Mouse (Mus musculus) liver, embryonic 11.5 days (tissue): ENCODE data around the gene Ptp4a2. TPM values are rescaled to one million over a fixed set of nuclear protein-coding genes. Genes with fewer than 3 reads are reported as not detected.
A peak's percentile ranks its signal among the peaks of the same experiment; 100 is the strongest.

Source experiments
- ATAC-seq: fragments of 200-750 bp; cut with Nextera tagmentation; replicated peaks from 2 replicates; pipeline ENCODE4 v1.8.0; 2017; ENCODE audit warnings: moderate number of reproducible peaks, mild to moderate bottlenecking, moderate TSS enrichment, moderate library complexity; ENCODE audit not compliant: low FRiP score
- DNase-seq: peaks from one replicate; pipeline ENCODE4 v3.0.0-alpha.2; 2017; ENCODE audit warnings: low spot score
- H3K27ac ChIP-seq: fragments of 300-500 bp; sonication (generic); 2 replicates; pipeline ENCODE4 v1.5.1; 2014; ENCODE audit warnings: mild to moderate bottlenecking, low read depth, low read length, control low read depth
- H3K27me3 ChIP-seq: fragments of 300-500 bp; sonication (generic); replicated peaks from 2 replicates; pipeline ENCODE4 v1.6.1; 2014; ENCODE audit warnings: low read length, mixed read lengths; ENCODE audit not compliant: control insufficient read depth, insufficient read depth
- H3K36me3 ChIP-seq: fragments of 300-500 bp; sonication (generic); 2 replicates; pipeline ENCODE4 v1.6.1; 2014; ENCODE audit warnings: mild to moderate bottlenecking, low read length, moderate library complexity, mixed read lengths; ENCODE audit not compliant: control insufficient read depth, insufficient read depth
- H3K4me1 ChIP-seq: fragments of 300-500 bp; sonication (generic); replicated peaks from 2 replicates; pipeline ENCODE4 v1.6.1; 2014; ENCODE audit warnings: low read length, mixed read lengths; ENCODE audit not compliant: control insufficient read depth, insufficient read depth
- H3K4me2 ChIP-seq: fragments of 300-500 bp; sonication (generic); 2 replicates; pipeline ENCODE4 v1.6.1; 2014; ENCODE audit warnings: mild to moderate bottlenecking, control low read depth, moderate library complexity
- H3K4me3 ChIP-seq: fragments of 300-500 bp; sonication (generic); 2 replicates; pipeline ENCODE4 v1.5.1; 2014; ENCODE audit warnings: low read depth, low read length, control low read depth
- H3K9ac ChIP-seq: fragments of 300-500 bp; sonication (generic); 2 replicates; pipeline ENCODE4 v1.6.1; 2014; ENCODE audit warnings: low read depth, low read length, control low read depth
- H3K9me3 ChIP-seq: fragments of 300-500 bp; sonication (generic); 2 replicates; pipeline ENCODE4 v1.6.1; 2016; ENCODE audit warnings: low read length, inconsistent platforms, mixed read lengths; ENCODE audit not compliant: control insufficient read depth
- WGBS: fragments of 180-500 bp; shearing (Covaris S2); extraction: QIAGEN DNeasy Blood & Tissue Kit; methylation state at CpG from one replicate; pipeline ENCODE4 v1.1.7; 2014; 5-methylcytosine and 5-hydroxymethylcytosine counted together
- polyA plus RNA-seq: library from polyadenylated mRNA; unstranded; fragments of >200 nt; fragmentation: Nextera tagmentation; extraction: Ambion mirVana; gene quantifications from 2 replicates; pipeline ENCODE4 v1.2.1, GENCODE M21; 2014

Gene Ptp4a2
- polyA plus RNA-seq, 1 experiment from 2014 or later, result 279 TPM

GRCm38 (mm10) chr4:129827611-129828010 is 16.6 kb downstream of the Ptp4a2 start:
- no peak overlapping the region for H3K4me3 ChIP-seq
- H3K9ac ChIP-seq, result no peak overlapping the region
- no peak overlapping the region for H3K27ac ChIP-seq
- DNase-seq (no peak), ATAC-seq (no peak)
- peaks cover 46% of the 10 kb centered on the region for H3K4me1 ChIP-seq
- no peak overlapping the region for H3K4me2 ChIP-seq
- no peaks in the 10 kb centered on the region for H3K27me3 ChIP-seq
- no peaks in the 10 kb centered on the region for H3K36me3 ChIP-seq
- no peaks in the 10 kb centered on the region for H3K9me3 ChIP-seq
- WGBS, result 83% methylated on average over 3 of the region's 3 CpGs

- H3K36me3 ChIP-seq, result no peaks in the 10 kb centered on the region
- no peak overlapping the region for H3K4me2 ChIP-seq
- 68% methylated on average over 3 of the region's 3 CpGs for WGBS
- no peak overlapping the region for H3K27ac ChIP-seq
- no peak overlapping the region for H3K9ac ChIP-seq
- no peak for ATAC-seq
- H3K4me3 ChIP-seq, result no peak overlapping the region
- H3K27me3 ChIP-seq, result no peaks in the 10 kb centered on the region
- H3K4me1 ChIP-seq, result peaks cover 42% of the 10 kb centered on the region
- no peaks in the 10 kb centered on the region for H3K9me3 ChIP-seq
- DNase-seq, result no peak
Measured at GRCm38 (mm10) chr4:129828081-129828480, 17.1 kb downstream of the Ptp4a2 start.

- H3K27ac ChIP-seq, result no peak overlapping the region
- H3K4me2 ChIP-seq, result no peak overlapping the region; the same call in 1 of the 2 replicates
Measured at GRCm38 (mm10) chr4:129829799-129830198, 18.8 kb downstream of the Ptp4a2 start.

DNA sequence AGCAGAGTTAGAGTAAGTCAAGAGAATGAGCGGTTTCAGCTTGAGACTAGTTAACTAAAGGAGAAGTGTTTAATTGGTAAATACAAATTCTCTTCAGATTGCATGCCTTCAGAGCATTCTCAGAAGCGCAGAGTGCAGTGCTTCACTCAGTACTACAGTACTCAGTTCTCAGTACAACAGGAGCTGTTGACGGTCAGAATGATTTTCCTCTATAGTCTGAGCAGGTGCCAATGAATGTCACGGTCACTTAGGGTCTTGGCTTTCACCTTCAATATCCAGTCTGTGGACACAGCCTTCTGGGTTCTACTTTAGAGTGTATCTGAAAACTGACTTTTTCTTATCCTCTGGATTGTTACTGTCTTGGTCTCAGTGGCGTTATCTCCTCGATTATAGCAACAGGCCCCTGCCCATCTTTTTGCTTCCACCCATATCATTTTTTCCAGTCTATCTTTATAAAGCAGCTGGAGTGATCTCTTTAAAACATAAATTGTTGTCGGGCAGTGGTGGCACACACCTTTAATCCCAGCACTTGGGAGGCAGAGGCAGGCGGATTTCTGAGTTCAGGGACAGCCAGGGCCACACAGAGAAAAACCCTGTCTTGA is 19.4 kb downstream of the Ptp4a2 start:
- H3K4me1 ChIP-seq, result peaks cover 36% of the 10 kb centered on the region
- H3K27ac ChIP-seq, result peak overlapping the region; percentile 23; the same call in 1 of the 2 replicates

More at GRCm38 (mm10) chr4:129829799-129830198, 18.8 kb downstream of the Ptp4a2 start:
- no peak overlapping the region for H3K9ac ChIP-seq
- no peaks in the 10 kb centered on the region for H3K9me3 ChIP-seq
- no peak overlapping the region for H3K4me3 ChIP-seq
- H3K4me1 ChIP-seq, result peaks cover 32% of the 10 kb centered on the region
- WGBS, result 55% methylated on average over 1 of the region's 1 CpGs
- DNase-seq (no peak), ATAC-seq (no peak)
- no peaks in the 10 kb centered on the region for H3K27me3 ChIP-seq
- no peaks in the 10 kb centered on the region for H3K36me3 ChIP-seq

GRCm38 (mm10) chr4:129834581-129834980 is 23.6 kb downstream of the Ptp4a2 start:
- WGBS, result 63% methylated on average over 6 of the region's 6 CpGs
- H3K4me1 ChIP-seq, result peaks cover 17% of the 10 kb centered on the region
- no peak overlapping the region for H3K4me2 ChIP-seq
- H3K27ac ChIP-seq, result no peak overlapping the region
- DNase-seq (no peak), ATAC-seq (no peak)
- H3K9ac ChIP-seq, result no peak overlapping the region
- H3K9me3 ChIP-seq, result no peaks in the 10 kb centered on the region
- no peak overlapping the region for H3K4me3 ChIP-seq
- no peaks in the 10 kb centered on the region for H3K27me3 ChIP-seq
- peaks cover 4% of the 10 kb centered on the region for H3K36me3 ChIP-seq

More for the DNA sequence above, 19.4 kb downstream of the Ptp4a2 start:
- no peaks in the 10 kb centered on the region for H3K27me3 ChIP-seq
- H3K4me3 ChIP-seq, result no peak overlapping the region
- H3K4me2 ChIP-seq, result peak overlapping the region; percentile 27; the same call in 1 of the 2 replicates
- DNase-seq (no peak), ATAC-seq (peak; percentile 76)
- H3K9me3 ChIP-seq, result no peaks in the 10 kb centered on the region
- H3K36me3 ChIP-seq, result no peaks in the 10 kb centered on the region
- H3K9ac ChIP-seq, result no peak overlapping the region
- WGBS, result 61% methylated on average over 8 of the region's 8 CpGs

DNA sequence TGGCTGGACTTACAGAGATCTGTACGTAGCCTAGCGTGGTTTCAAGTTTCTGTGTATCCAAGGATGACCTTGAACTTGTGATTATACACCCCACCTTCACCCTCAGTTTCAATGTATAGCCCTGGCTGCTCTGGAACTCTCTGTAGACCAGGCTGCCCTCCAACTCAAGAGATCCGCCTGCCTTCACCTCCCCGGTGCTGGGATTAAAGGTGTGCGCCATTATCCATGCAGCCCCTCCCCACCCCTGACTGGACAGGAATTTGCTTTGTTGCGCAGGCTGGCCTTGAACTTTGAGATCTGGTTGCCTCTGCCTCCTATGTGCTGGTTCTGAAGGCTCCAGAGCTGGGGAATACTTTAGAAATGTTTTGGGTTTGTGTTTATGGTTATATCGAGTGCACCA is 24.3 kb downstream of the Ptp4a2 start:
- ATAC-seq, result no peak
- Histone ChIP-seq H3K36me3 (peaks cover 8% of the 10 kb centered on the region), H3K27ac (no peak overlapping the region), H3K4me3 (no peak overlapping the region), H3K4me2 (no peak overlapping the region), H3K9me3 (no peaks in the 10 kb centered on the region), H3K27me3 (no peaks in the 10 kb centered on the region), H3K4me1 (peaks cover 10% of the 10 kb centered on the region), H3K9ac (no peak overlapping the region)
- WGBS, result 87% methylated on average over 7 of the region's 7 CpGs
- no peak for DNase-seq

GRCm38 (mm10) chr4:129839866-129840555 is 29.0 kb downstream of the Ptp4a2 start:
- WGBS, result 77% methylated on average over 7 of the region's 7 CpGs
- H3K27me3 ChIP-seq, result no peaks in the 10 kb centered on the region
- H3K9me3 ChIP-seq, result no peaks in the 10 kb centered on the region
- no peak overlapping the region for H3K4me2 ChIP-seq
- H3K9ac ChIP-seq, result no peak overlapping the region
- no peak overlapping the region for H3K4me3 ChIP-seq
- H3K36me3 ChIP-seq, result peaks cover 26% of the 10 kb centered on the region
- peaks cover 4% of the 10 kb centered on the region; the same call in 1 of the 2 replicates for H3K4me1 ChIP-seq
- DNase-seq, result no peak
- no peak for ATAC-seq
- no peak overlapping the region for H3K27ac ChIP-seq

DNA sequence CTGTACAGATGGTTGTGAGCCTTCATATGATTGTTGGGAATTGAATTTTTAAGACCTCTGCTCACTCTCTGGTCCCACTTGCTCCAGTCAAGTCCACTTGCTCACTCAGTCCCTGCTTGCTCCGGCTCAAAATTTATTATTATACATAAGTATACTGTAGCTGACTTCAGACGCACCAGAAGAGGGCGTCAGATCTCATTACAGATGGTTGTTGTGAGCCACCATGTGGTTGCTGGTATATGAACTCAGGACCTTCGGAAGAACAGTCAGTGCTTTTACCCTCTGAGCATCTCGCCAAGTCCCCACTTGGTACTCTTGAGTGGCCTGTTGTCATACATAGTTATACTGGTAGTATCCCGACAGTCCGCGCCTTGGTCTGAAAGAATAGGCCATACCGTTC is 35.8 kb downstream of the Ptp4a2 start:
- Histone ChIP-seq H3K4me2 (no peak overlapping the region), H3K9me3 (no peaks in the 10 kb centered on the region), H3K27me3 (no peaks in the 10 kb centered on the region), H3K4me1 (no peaks in the 10 kb centered on the region), H3K9ac (no peak overlapping the region), H3K27ac (no peak overlapping the region), H3K4me3 (no peak overlapping the region), H3K36me3 (peaks cover 33% of the 10 kb centered on the region; the same call in 1 of the 2 replicates)
- DNase-seq (no peak), ATAC-seq (no peak)
- 84% methylated on average over 9 of the region's 9 CpGs for WGBS

- Histone ChIP-seq H3K4me3 (no peak overlapping the region), H3K36me3 (peaks cover 20% of the 10 kb centered on the region; the same call in 1 of the 2 replicates), H3K27me3 (no peaks in the 10 kb centered on the region), H3K4me1 (peaks cover 16% of the 10 kb centered on the region), H3K4me2 (no peak overlapping the region), H3K9me3 (no peaks in the 10 kb centered on the region), H3K27ac (no peak overlapping the region), H3K9ac (no peak overlapping the region)
- ATAC-seq (no peak), DNase-seq (no peak)
- WGBS, result 90% methylated on average over 2 of the region's 2 CpGs
Measured at GRCm38 (mm10) chr4:129850491-129850890, 39.5 kb downstream of the Ptp4a2 start.
